Mouse (Mus musculus) frontal cortex, postnatal 36 days (tissue): Measurements from ENCODE around the gene Pnpla7.
A peak's percentile ranks its signal among the peaks of the same experiment; 100 is the strongest.

Source experiments
- DNase-seq, 2 experiments: peaks; one replicate each; pipeline ENCODE4 v3.0.0; 2022; ENCODE audit warnings: low spot score in 2 of 2

Pnpla7 gene

DNA sequence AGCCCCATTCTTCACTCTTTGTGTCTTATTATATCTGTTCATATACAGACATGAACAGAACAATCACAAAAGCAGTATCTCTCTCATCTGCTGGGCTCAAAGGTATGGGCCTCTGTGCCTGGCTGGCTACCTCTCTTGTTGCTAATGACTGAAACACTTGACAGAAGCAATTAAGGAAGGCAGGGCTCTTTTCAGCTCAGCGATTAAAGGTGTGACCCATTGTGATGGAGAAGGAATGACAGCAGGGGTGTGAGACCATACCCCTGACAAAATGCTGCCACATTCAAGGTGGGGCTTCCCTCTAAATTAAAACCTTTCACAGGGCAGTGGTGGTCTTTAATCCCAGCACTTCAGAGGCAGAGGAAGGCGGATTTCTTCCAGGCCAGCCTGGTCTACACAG, 11.9 kb downstream of the Pnpla7 start:
- no peak for DNase-seq

- DNase-seq = peak; percentile 31 to 43
Measured at GRCm38 (mm10) chr2:24995332-24995731, 19.5 kb downstream of the Pnpla7 start.

DNA sequence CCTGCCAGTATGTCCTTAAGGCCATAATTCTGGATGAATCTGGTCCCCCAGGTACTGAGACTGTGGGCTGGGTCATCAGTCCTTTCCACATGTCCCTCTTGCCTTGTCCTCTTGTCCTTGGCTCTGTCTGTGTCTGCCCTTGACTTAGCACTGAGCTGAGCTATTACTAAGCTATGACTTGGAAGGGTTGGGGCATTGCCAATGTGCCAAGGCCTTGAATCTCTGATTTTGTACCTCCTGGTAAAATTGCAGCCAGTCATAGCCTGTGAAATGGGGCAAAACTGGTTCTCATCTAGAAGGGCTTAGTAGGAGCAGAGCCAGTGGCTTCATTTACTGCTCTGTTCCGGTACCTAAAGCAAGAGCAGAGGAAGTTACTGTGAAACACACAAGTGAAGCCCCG, 20.6 kb downstream of the Pnpla7 start:
- no peak for DNase-seq

DNA sequence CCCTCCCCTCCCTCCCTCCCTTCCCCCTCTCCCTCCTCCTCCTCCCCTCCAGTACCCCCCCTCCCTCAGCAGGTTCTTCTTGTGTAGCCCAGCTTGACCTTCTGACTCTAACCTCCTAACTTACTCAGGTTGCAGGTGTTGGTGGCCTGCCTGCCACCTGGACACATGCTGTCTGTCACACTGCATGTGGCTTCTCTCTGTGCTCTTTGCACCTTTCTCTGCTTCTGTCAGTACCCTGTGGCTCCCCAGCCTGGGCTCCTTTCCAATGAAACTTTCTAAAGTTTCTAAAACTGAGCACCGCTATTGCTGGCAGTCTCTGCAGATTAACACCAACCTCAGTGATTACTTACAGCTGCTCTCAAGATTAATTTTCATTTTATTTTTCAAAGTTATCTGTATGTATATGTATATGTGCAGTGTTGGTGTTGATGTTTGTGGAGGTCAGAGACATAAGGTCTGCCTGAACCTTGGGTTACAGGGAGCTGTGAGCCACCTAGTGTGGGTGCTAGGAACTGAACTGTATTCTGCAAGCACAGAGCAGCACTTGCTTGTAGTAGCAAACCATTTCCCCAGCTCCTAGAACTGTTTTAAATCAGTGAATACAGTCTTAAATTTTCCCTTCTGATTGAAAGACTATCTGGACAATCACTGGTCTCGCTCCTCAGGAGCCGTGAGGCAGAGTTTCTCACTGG, 24.9 kb downstream of the Pnpla7 start:
- peak in 1 of 2 experiments; percentile 27 for DNase-seq

GRCm38 (mm10) chr2:25003946-25004786, 28.3 kb downstream of the Pnpla7 start:
- no peak for DNase-seq

- no peak for DNase-seq
Measured at GRCm38 (mm10) chr2:25006767-25007166, 30.9 kb downstream of the Pnpla7 start.

GRCm38 (mm10) chr2:25008250-25008649, 32.4 kb downstream of the Pnpla7 start:
- no peak for DNase-seq

DNA sequence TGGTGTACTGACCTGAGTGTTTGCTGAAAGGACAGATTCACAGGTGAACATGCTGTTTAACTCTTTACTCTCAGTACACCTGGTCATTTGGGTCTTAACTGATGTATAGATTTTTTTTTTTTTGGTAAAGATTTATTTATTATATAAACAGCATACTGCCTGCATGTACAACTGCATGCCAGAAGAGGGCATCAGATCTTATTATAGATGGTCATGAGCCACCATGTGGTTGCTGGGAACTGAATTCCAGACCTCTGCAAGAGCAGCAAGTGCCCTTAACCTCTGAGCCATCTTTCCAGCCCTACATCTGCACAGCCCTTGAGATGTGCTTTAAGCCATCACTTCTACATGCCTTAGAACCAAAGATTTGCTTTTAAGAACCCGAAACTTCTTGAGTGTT, 46.8 kb downstream of the Pnpla7 start:
- no peak for DNase-seq

DNA sequence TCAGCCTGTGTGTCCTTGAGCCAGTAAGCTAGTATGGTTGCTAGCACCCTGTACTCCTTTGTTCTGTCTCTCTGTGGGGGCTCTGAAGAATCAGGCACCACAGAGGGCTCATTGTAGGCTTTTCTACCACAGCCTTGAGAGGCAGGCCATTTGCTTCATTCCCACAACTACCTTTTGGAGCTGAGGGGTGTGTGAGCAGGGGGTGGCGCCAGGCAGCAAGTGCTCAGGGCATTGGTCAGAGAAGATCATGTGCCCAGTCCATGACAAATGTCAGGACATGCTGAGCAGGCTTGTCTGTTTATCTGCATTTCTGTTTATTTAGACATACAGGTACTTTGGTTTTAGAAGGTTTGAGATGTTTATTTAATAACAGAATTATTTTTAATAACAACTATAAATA, 49.3 kb downstream of the Pnpla7 start:
- no peak for DNase-seq

DNA sequence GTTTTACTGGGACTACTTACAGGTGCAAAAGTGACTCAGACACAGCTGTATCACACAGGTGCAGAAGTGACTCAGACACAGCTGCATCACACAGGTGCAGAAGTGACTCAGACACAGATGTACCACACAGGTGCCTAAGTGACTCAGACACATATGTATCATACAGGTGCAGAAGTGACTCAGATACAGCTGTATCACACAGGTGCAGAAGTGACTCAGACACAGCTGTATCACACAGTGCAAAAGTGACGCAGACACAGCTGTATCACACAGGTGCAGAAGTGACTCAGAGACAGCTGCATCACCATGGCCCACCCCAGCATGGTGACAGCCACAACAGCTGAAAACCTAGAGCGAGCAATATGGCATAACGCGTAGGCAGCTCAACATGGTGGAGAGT, 59.2 kb downstream of the Pnpla7 start:
- DNase-seq = no peak

DNA sequence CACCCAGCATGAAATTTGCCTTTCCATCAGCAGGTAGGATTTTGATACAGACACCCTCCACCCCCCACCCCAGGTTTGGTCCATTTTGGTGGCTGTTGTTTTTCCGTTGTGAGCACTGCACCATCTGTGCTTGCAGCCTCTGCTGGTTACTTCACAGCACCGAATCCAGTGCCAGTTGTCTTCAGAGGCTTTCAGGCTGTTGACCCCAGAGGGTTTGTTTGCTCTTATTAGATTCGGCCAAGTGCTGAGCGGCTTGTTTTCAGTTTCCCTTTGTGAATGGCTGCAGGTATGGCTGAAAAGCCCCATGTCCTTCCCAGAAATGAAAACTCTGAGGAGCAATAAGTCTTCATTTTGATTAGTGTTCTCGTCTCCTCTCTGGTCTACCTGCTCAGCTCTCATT, 64.3 kb downstream of the Pnpla7 start:
- DNase-seq = no peak

GRCm38 (mm10) chr2:25050921-25051320, 75.1 kb downstream of the Pnpla7 start:
- DNase-seq = peak; percentile 59 to 67

DNA sequence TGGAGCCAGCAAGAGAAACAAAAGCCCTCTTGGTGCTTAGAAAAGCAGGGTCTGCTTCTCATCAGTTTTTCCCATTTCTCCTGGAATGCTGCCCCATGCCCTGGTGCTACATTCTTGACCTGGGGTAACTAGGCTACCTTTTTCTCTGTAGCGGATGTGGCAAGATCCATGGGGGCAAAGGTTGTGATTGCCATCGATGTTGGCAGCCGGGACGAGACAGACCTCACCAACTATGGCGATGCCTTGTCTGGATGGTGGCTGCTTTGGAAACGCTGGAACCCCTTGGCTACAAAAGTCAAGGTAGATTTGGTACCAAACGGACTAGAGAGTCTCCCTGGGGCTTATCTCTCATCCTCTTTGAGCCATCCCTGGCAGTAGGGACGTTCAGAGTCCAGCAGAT, 75.6 kb downstream of the Pnpla7 start:
- no peak for DNase-seq

DNA sequence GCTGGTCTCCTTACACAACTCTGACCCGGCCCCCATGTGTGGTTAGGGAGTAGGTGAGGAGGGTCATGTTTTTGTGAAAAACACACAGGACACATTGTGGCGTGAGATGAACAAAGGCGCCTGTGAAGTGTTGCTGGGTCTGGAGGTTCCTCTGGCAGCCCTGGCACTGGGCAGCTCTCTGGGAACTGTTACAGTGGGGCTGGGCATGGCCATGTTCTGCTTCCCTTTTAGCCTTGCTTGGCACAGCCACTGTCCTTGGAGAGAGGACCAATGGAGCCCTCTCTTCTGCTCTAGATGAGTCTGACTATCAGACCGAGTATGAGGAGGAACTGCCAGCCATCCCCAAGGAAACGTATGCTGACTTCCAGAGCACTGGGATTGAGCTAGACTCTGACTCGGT, 77.3 kb downstream of the Pnpla7 start:
- DNase-seq = no peak

GRCm38 (mm10) chr2:25054221-25055067, 78.6 kb downstream of the Pnpla7 start, which contains the start of gene Nsmf:
Gene Nsmf (plus strand): TSS chr2:25054355.
- peak; percentile 86 to 90 for DNase-seq

DNA sequence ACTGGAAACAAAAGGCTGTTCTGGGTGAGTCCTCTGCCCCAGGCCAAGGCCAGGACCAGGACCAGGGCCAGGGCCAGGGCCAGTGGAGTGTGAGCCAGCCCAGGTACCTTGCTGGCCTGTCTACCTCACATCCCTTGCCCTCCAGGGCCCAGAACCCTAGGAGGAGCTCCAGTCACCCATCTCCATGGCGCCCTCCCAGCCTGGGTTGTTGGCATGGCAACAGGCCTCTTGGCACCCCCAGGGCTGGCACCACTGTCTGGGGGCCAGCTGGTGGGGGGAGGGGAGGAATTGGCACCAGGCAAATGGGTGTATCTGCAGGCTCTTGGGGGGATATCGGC, 79.2 kb downstream of the Pnpla7 start:
- peak; percentile 68 to 76 for DNase-seq

DNA sequence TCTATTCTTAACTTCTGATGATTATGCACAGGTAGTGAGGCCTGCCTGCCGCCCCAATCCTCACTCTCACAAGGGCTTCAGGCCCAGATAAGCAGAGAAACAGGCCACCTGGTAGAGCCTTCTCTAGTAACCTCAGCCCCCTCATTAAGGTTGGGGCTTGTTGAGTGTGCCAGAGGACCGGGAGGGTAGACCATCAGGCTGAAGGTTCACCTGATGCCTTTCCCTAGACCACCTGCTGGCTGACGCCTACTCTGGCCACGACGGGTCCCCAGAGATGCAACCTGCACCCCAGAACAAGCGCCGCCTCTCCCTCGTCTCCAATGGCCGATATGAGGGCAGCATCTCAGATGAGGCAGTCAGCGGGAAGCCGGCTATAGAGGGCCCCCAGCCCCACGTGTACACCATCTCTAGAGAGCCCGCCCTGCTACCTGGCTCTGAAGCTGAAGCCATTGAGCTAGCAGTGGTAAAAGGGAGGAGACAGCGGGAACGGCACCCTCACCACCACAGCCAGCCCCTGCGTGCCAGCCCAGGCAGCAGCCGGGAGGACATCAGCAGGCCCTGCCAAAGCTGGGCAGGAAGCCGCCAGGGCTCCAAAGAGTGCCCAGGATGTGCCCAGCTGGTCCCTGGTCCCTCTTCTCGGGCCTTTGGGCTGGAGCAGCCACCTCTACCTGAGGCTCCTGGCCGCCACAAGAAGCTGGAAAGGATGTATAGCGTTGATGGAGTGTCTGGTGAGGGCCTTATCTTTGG, 79.7 kb downstream of the Pnpla7 start:
- no peak for DNase-seq

DNA sequence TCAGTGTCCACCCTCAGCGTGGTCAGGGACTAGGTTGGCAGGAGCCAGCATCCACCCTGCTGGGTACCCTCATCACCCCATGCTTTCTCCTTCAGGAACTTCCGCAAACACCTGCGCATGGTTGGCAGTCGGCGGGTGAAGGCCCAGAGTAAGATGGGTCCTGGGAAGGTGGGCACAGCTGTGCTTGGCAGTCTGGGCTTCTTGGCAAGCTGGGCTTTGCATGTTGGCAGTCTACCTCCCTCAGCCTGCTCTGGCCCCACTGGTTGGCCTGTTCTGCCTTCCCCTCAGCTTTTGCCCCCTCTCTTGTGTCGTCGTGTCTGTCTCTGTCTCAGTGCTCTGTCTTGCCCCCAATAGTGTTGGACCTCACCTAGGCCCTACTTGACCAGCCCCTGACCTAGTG, 83.1 kb downstream of the Pnpla7 start:
- DNase-seq = no peak

GRCm38 (mm10) chr2:25063523-25063922, 87.7 kb downstream of the Pnpla7 start:
- no peak for DNase-seq

- no peak for DNase-seq
Measured at GRCm38 (mm10) chr2:25064285-25064684, 88.5 kb downstream of the Pnpla7 start.

GRCm38 (mm10) chr2:25065537-25065936, 89.7 kb downstream of the Pnpla7 start:
- DNase-seq = no peak

GRCm38 (mm10) chr2:25066552-25066951, 90.7 kb downstream of the Pnpla7 start:
- no peak for DNase-seq
